Mouse (Mus musculus) layer of hippocampus, postnatal 25 days (tissue): ENCODE measurements around the gene Gsdma2. TPM values are rescaled to one million over a fixed set of nuclear protein-coding genes. Genes with fewer than 3 reads are reported as not detected.
"Not testable (repeated sequence)": the region's sequence is repeated elsewhere in the genome, so short reads cannot be mapped to it uniquely, and the experiment has no call there.

Experiments
- DNase-seq, 2 experiments: peaks; one replicate each; pipeline ENCODE4 v3.0.0; 2022; ENCODE audit warnings: mixed read lengths in 2 of 2, low spot score in 1 of 2; ENCODE audit errors: extremely low spot score in 1 of 2
- total RNA-seq, 2 experiments: library from RNA; stranded (reverse); gene quantifications; 2 replicates each; pipeline ENCODE4 v1.2.3; 2021

Gsdma2 gene
- total RNA-seq, 2 experiments from 2014 or later = 0.20 TPM; not detected in 1

- peak in 1 of 2 experiments; percentile 14 for DNase-seq
These were observed 14.0 kb downstream of the Gsdma2 start for GRCm38 (mm10) chr11:98660517-98660916.

DNA sequence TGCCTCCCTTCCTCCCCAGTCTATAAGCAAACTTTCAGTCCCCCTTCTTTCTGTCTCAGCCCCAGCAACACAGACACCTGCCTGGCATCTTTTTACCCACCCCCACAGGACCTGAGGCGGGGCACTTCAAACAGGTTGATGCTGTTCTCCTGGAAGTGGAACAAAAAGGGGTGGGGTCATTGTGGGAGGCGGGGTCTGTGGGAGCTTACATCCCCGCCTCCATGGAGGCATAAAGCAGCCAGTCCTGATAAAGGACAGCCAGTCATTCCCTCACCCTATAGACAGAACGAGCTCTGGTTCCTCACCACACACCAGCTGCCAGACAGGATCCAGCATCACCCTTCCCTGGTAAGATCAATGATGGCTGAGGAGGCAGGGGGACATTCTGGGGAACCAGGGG lies 17.5 kb downstream of the Gsdma2 start, which contains the start of gene Gsdma:
TSS of gene Gsdma (plus strand) at position 261 of the 400 bp plus-strand sequence.
- DNase-seq = no peak

- DNase-seq = no peak
These were observed 22.4 kb downstream of the Gsdma2 start for GRCm38 (mm10) chr11:98668984-98669383.

DNA sequence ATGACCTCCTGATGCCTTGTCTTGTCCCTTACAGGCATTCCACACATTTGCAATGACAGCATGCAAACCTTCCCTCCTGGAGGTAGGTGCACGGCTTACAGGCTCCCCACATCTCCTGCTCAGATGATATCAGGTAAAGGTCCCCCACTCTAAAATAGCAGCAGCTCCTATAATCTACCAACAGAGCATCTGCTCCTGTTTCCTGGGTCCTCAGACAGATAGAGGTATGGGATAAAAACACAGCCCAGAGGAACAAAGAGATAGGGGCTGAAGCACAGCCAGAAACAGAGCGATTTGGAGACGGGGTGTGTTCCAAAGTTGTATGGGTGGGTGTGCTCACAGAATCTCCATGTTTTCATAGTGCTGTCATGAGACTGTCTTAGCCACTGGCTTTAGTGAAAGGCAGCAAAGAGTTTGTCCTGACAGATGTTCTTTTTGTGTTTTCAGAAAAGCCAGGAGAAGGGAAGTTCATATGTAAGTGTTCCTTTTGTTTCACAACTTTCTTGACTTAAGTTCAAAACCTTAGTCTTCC lies 24.8 kb downstream of the Gsdma2 start:
- no peak for DNase-seq

GRCm38 (mm10) chr11:98671857-98672256 lies 25.3 kb downstream of the Gsdma2 start:
- no peak for DNase-seq

- no peak for DNase-seq
These were observed 25.9 kb downstream of the Gsdma2 start for GRCm38 (mm10) chr11:98672482-98672881.

GRCm38 (mm10) chr11:98673136-98673535 lies 26.6 kb downstream of the Gsdma2 start:
- peak; percentile 22 to 48 for DNase-seq

- DNase-seq = no peak
These were observed 29.3 kb downstream of the Gsdma2 start for GRCm38 (mm10) chr11:98675829-98676363.

- DNase-seq = no peak
These were observed 33.5 kb downstream of the Gsdma2 start for GRCm38 (mm10) chr11:98680023-98680422.

DNA sequence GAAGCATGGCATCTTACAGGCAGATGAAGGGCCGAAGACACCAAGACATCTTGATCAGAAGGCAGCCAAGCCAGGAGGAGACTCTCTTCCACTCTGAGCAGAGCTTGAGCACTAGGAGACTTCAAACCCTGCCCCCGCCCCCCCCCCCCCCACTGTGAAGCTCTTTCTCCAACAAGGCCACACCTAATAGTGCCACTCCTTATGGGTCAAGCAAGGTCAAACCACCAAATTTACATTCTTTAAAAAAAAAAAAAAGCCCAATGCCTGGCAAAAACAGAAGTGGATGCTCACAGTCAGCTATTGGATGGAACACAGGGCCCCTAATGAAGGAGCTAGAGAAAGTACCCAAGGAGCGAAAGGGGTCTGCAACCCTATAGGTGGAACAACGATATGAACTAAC lies 34.0 kb downstream of the Gsdma2 start:
- not testable (repeated sequence) for DNase-seq

DNA sequence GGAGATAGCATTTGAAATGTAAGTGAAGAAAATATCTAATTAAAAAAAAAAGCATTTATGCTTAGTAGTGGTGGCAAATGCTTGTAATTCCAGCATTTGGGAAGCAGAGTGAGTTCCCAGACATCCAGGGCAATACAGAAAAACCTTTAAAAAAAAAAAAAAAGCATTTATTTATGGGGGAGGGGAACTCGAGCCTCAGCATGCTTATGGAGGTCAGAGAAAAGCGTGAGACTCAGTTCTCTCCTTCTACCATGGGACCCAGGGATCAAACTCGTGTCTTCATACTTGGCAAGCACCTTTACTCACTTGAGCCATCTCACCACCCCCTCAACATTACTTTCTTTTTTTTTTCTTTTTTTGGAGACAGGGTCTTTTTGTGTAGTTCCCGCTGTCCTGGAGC lies 34.6 kb downstream of the Gsdma2 start:
- no peak for DNase-seq

DNA sequence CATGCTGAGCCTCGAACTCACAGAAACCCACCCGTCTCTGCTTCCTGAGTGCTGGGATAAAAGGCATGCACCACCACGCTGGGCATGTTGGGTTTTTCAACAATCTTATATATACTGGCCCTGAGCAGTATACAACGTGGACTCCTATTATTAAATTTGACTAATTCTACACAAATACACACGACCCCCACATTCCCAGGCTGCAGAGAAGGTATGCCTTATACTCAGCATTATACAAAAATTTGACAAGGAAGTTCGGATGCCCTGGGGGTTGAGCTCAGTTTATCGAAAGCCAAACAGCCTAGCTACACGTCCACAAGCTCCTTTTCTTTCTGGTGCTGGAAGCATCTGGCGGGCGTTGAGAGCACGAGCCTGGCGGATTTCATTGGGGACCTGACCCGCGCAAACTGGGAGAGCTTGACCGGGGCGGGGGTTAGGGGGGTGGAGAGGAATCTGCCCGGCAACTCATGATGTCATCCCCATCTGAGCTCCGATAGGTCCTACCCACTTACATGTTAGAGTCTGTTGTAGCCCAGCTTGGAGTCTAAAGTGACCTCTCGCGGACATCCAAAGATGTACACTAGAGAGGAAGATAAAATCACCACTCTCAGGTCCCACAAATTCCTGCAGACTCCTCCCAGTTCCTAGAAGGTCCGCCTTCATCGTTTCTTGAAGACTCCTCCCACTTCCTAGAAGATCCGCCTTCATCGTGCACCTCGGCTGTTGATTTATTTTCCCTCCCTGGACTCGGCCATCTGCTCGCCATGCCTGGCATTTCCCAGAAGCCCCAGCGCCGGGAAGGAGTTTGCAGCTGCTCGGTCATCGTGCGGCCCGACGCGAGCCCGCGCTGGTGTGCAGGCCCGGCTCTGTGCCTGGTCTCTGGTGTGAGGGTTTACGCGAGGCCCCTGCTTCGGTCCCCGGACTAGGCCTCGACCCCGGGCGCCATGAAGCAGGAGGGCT lies 35.5 kb downstream of the Gsdma2 start, which contains the start of gene Psmd3:
TSS of gene Psmd3 (plus strand) at position 769 of the 960 bp plus-strand sequence.
- DNase-seq = peak; percentile 94 to 96

GRCm38 (mm10) chr11:98682811-98683210 lies 36.3 kb downstream of the Gsdma2 start:
- no peak for DNase-seq

- DNase-seq = no peak
These were observed 39.1 kb downstream of the Gsdma2 start for GRCm38 (mm10) chr11:98685642-98686041.

- no peak for DNase-seq
These were observed 40.4 kb downstream of the Gsdma2 start for GRCm38 (mm10) chr11:98686976-98687375.

- no peak for DNase-seq
These were observed 41.5 kb downstream of the Gsdma2 start for GRCm38 (mm10) chr11:98688009-98688408.

- DNase-seq = no peak
These were observed 46.6 kb downstream of the Gsdma2 start for GRCm38 (mm10) chr11:98693201-98693600.

GRCm38 (mm10) chr11:98693746-98694145 lies 47.2 kb downstream of the Gsdma2 start:
- DNase-seq = no peak

- no peak for DNase-seq
These were observed 47.7 kb downstream of the Gsdma2 start for GRCm38 (mm10) chr11:98694301-98694700.

DNA sequence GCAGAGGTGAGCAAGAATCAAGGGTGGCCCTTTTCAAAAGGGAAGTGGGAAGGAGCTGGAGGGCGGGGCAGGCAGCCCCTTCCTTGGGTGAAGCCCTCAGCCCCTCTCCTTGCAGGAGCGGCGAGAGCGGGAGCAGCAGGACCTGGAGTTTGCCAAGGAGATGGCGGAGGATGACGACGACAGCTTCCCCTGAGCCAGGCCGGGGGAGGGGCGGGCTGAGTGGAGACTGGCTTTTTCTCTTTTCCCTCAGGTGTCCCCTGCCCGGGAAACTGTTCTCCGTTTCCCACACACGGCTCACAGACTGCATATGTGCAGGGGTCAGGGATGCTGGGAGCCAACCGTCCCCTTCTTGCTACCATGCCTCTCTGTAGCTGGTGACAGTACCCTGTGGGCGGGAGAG lies 48.8 kb downstream of the Gsdma2 start:
- no peak for DNase-seq
